Mouse (Mus musculus): ENCODE data around the gene Secisbp2. TPM values are rescaled to one million over a fixed set of nuclear protein-coding genes. Genes with fewer than 3 reads are reported as not detected.
"Not testable (repeated sequence)": the region's sequence is repeated elsewhere in the genome, so short reads cannot be mapped to it uniquely, and the experiment has no call there.

Gene Secisbp2
- total RNA-seq, 2 experiments from 2014 or later: 18.7 to 19.1 TPM

DNA sequence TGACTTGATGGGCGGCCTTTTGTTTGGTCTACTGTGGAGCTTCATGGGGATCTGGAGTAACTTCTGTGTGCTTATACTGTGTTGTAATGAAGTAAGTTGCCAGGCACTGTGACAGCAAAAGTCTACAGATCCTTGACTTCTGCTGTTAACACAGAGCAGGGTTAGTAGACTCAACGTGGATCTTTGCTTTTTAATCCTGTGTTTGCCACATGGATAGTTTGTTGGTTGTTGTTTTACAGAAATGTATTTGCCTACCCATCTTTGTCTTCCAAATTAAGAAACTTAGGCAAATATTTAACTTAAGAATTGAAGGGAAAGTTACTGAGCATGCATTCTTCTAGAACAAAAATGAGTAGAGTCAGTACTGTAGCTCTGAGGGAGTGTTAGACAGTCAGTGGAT, 12.1 kb downstream of the Secisbp2 start:
- intact Hi-C loops (cut with DNase I): no loop called here
- Histone ChIP-seq H3K4me3 (no peak overlapping the region), H3K27ac (no peak overlapping the region)
- DNase-seq (ENCODE audit: extremely low spot score in 1 of 2, low spot score in 2 of 2): no peak
- no peak for TF ChIP-seq CTCF (IDR thresholded peaks at IDR 0.05)

DNA sequence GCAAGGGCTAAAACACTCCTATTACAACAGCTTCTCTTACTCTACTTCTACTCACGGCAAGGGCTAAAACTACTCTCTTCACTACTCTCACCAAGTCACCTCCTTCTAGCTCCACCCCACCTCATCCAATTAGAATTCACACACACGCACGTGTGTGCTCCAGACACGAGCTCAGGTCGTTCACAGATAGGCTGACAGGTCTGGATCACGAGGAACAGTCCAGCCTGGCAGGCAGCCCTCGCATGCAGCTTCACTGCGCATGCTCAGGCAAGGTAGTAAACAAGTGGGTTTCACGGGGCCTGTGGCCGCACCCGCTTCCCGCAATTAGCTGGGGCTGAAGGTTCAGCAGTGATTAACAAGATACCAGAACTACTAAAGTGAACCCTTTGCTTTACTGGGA, 16.7 kb downstream of the Secisbp2 start:
- DNase-seq (ENCODE audit: extremely low spot score in 1 of 2, low spot score in 2 of 2); H3K27ac ChIP-seq; H3K4me3 ChIP-seq; intact Hi-C loops (cut with DNase I): not testable (repeated sequence)

- DNase-seq (ENCODE audit: extremely low spot score in 1 of 2, low spot score in 2 of 2): no peak
- Histone ChIP-seq H3K4me3 (no peak overlapping the region), H3K27ac (no peak overlapping the region)
- intact Hi-C loops (cut with DNase I): no loop called here
- TF ChIP-seq CTCF (IDR thresholded peaks at IDR 0.05): no peak
Observed at GRCm38 (mm10) chr13:51676641-51677040, 25.1 kb downstream of the Secisbp2 start.

DNA sequence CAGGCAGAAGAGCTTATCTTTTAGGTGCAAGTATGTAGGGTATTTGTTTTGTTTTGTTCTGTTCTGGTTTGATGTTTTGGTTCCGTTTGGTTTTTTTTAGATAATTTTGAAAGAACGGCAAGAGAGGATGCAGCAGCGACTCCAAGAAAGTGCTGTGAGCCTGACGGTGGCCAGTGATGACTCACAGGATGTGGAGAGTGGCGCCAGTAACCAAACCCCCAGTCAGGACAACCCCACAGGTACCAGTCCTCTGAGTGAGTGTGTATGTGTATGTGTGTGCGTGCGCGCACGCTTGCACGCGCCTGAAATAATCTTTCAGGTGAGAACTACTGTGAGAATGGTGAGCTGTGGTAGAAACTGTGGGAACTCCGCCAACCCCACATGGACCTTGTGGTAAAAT, 25.5 kb downstream of the Secisbp2 start:
- no peak overlapping the region for H3K27ac ChIP-seq
- no peak for DNase-seq (ENCODE audit: extremely low spot score in 1 of 2, low spot score in 2 of 2)
- H3K4me3 ChIP-seq: no peak overlapping the region
- TF ChIP-seq CTCF (IDR thresholded peaks at IDR 0.05): no peak
- intact Hi-C loops (cut with DNase I): no loop called here

- no peak for DNase-seq (ENCODE audit: extremely low spot score in 1 of 2, low spot score in 2 of 2)
- intact Hi-C loops (cut with DNase I): no loop called here
Observed at GRCm38 (mm10) chr13:51677630-51678185, 26.2 kb downstream of the Secisbp2 start.

DNA sequence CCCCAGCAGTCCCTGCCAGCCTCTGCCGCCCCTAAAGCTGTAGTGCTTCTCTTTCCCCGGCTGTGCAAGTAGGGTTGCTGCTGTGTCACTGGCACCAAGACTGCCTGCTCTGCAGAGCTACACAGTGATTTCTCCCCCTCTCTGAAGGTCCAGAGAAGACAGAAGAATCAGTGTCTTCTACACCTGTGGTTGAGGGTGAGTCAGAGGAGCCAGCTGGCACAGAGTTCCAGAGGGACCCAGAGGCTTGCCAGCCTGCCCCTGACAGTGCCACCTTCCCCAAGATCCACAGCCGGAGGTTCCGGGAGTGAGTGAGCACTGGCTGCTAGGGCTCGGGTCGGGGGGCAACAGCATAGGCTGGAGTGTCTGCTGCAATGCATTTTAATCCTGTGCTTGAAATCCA, 27.2 kb downstream of the Secisbp2 start:
- intact Hi-C loops (cut with DNase I): no loop called here
- Histone ChIP-seq H3K27ac (no peak overlapping the region), H3K4me3 (no peak overlapping the region)
- TF ChIP-seq CTCF (IDR thresholded peaks at IDR 0.05): no peak
- DNase-seq (ENCODE audit: extremely low spot score in 1 of 2, low spot score in 2 of 2): no peak

More at GRCm38 (mm10) chr13:51677630-51678185, 26.2 kb downstream of the Secisbp2 start:
- Histone ChIP-seq H3K4me3 (no peak overlapping the region), H3K27ac (no peak overlapping the region)
- no peak for TF ChIP-seq CTCF (IDR thresholded peaks at IDR 0.05)

- DNase-seq (ENCODE audit: extremely low spot score in 1 of 2, low spot score in 2 of 2): no peak
- H3K27ac ChIP-seq: no peak overlapping the region
- H3K4me3 ChIP-seq: no peak overlapping the region
- no peak for TF ChIP-seq CTCF (IDR thresholded peaks at IDR 0.05)
- intact Hi-C loops (cut with DNase I): no loop called here
Observed at GRCm38 (mm10) chr13:51679332-51679731, 27.8 kb downstream of the Secisbp2 start.

GRCm38 (mm10) chr13:51681076-51681475, 29.6 kb downstream of the Secisbp2 start:
- peak overlapping the region; percentile 36; the same call in 1 of the 2 replicates for H3K27ac ChIP-seq
- intact Hi-C loops (cut with DNase I): no loop called here
- TF ChIP-seq CTCF (IDR thresholded peaks at IDR 0.05): no peak
- no peak overlapping the region for H3K4me3 ChIP-seq
- no peak for DNase-seq (ENCODE audit: extremely low spot score in 1 of 2, low spot score in 2 of 2)

- no peak for DNase-seq (ENCODE audit: extremely low spot score in 1 of 2, low spot score in 2 of 2)
- no peak for TF ChIP-seq CTCF (IDR thresholded peaks at IDR 0.05)
- H3K4me3 ChIP-seq: no peak overlapping the region
- intact Hi-C loops (cut with DNase I): no loop called here
- H3K27ac ChIP-seq: peak overlapping the region; percentile 36; the same call in 1 of the 2 replicates
Observed at GRCm38 (mm10) chr13:51681634-51682033, 30.1 kb downstream of the Secisbp2 start.

DNA sequence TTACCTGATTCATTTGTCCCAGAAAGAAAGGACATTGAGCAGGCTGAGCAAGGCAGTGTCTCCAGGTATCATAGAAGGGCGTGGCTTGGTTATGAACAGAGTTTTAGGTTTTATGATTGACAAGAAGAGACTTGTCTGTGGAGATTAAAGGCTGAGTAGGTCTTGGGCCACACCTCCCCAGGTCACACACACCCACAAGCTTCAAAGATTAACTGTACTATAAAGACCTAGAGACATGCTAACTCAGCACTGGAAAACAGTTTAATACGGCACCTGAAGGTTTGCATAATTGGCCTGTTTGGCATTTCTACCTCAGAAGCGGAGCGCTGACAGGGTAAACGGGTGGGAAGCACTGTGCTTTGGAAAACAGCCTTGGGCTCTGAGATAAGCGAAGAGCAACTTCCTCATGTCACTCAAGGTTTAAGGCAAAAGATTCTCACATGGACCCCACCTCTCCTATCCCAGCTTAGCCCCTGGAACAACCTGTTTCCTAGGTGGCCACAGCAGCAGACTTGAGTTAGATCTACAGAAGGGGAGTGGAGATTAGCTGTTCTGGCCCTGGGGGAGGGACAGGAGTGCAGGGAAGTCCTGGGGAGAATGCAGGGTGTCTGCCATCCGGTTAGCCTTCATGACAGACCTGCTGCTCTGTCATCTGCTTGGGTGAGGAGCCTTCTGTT, 33.9 kb downstream of the Secisbp2 start:
- no peak for DNase-seq (ENCODE audit: extremely low spot score in 1 of 2, low spot score in 2 of 2)
- TF ChIP-seq CTCF (IDR thresholded peaks at IDR 0.05): no peak
- no peak overlapping the region for H3K27ac ChIP-seq
- intact Hi-C loops (cut with DNase I): no loop called here
- no peak overlapping the region for H3K4me3 ChIP-seq

GRCm38 (mm10) chr13:51686966-51687365, 35.5 kb downstream of the Secisbp2 start:
- H3K27ac ChIP-seq: no peak overlapping the region
- no peak for TF ChIP-seq CTCF (IDR thresholded peaks at IDR 0.05)
- intact Hi-C loops (cut with DNase I): no loop called here

DNA sequence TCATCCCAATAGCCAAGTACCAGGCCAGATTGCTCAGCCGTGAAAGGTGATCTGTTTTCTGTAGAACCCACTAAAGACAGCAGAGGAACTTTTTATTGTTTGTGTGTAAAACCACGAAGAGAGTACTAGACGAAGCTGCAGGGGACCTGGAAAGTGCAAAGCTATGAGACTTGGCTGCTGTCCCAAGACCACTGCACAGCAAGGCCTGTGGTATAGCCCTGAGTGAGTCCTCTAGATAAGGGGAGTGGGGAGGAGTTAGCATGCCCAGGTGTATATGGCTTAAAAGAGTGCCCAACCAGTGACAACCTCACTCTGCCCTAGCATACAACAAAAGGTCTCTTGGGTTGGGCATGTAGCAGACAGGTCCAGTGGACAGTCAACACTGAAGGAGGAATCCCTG, 37.2 kb downstream of the Secisbp2 start:
- no peak for DNase-seq (ENCODE audit: extremely low spot score in 1 of 2, low spot score in 2 of 2)
- intact Hi-C loops (cut with DNase I): no loop called here
- TF ChIP-seq CTCF (IDR thresholded peaks at IDR 0.05): no peak
- Histone ChIP-seq H3K4me3 (no peak overlapping the region), H3K27ac (no peak overlapping the region)

More at GRCm38 (mm10) chr13:51686966-51687365, 35.5 kb downstream of the Secisbp2 start:
- DNase-seq (ENCODE audit: extremely low spot score in 1 of 2, low spot score in 2 of 2): no peak
- H3K4me3 ChIP-seq: no peak overlapping the region

- intact Hi-C loops (cut with DNase I): no loop called here
- Histone ChIP-seq H3K4me3 (no peak overlapping the region), H3K27ac (no peak overlapping the region)
- no peak for TF ChIP-seq CTCF (IDR thresholded peaks at IDR 0.05)
- DNase-seq (ENCODE audit: extremely low spot score in 1 of 2, low spot score in 2 of 2): no peak
Observed at GRCm38 (mm10) chr13:51696481-51696880, 45.0 kb downstream of the Secisbp2 start.

Data from left cerebral cortex, adult 2 months (tissue).